Mouse (Mus musculus): Measurements from ENCODE around the gene Tbc1d5.

- TF ChIP-seq MAZ (IDR thresholded peaks at IDR 0.05; ENCODE audit: low read depth, low read length), result no peak
- TF ChIP-seq MXI1 (IDR thresholded peaks at IDR 0.05; ENCODE audit: low read depth, low read length), result peak; percentile 65; the same call in 1 of the 2 replicates
- TF ChIP-seq CTCF (conservative IDR thresholded peaks at IDR 0.05 in 1 of 2, IDR thresholded peaks at IDR 0.05 in 1 of 2; ENCODE audit: low read depth in 2 of 2, low read length in 2 of 2), result no peak
- TF ChIP-seq KAT2A (IDR thresholded peaks at IDR 0.05; ENCODE audit: insufficient replicate concordance, low read length), result no peak
- TF ChIP-seq GABPA (IDR thresholded peaks at IDR 0.05; ENCODE audit: insufficient replicate concordance, low read depth, low read length), result no peak
- no peak for TF ChIP-seq TBP (conservative IDR thresholded peaks at IDR 0.05; ENCODE audit: low read depth, low read length)
- TF ChIP-seq SMC3 (IDR thresholded peaks at IDR 0.05; ENCODE audit: low read depth, low read length), result no peak
Measured at GRCm38 (mm10) chr17:50998216-50998615, 180.9 kb downstream of the Tbc1d5 start.
